Mouse (Mus musculus) left cerebral cortex, postnatal 36 days (tissue): Measurements from ENCODE around the gene Pth1r. TPM values are rescaled to one million over a fixed set of nuclear protein-coding genes. Genes with fewer than 3 reads are reported as not detected.

Experiments used
- DNase-seq, 2 experiments: peaks; one replicate each; pipeline ENCODE4 v3.0.0; 2021 to 2022; ENCODE audit warnings: low spot score in 2 of 2, mixed read lengths in 1 of 2
- intact Hi-C: fragments of 180-260 bp; cut with DNase I; formaldehyde crosslinking; loops from one replicate; pipeline ENCODE4 v1.15.1; 2025
- total RNA-seq, 2 experiments: library from RNA; stranded (reverse); gene quantifications; 2 replicates each; pipeline ENCODE4 v1.2.3; 2021

Gene Pth1r
- 1 to 10 TPM; 4.6 to 7.1 TPM for total RNA-seq

GRCm38 (mm10) chr9:110746961-110747360 is at the start of gene Pth1r:
TSS of gene Pth1r (minus strand) at chr9:110747145.
- no peak for DNase-seq
- intact Hi-C loops, result no loop called here

- intact Hi-C loops, result no loop called here
- DNase-seq, result no peak
These were observed 43.5 kb upstream of the Pth1r start for GRCm38 (mm10) chr9:110790462-110790861.

- intact Hi-C loops, result no loop called here
- no peak for DNase-seq
These were observed 41.2 kb upstream of the Pth1r start for GRCm38 (mm10) chr9:110788169-110788568.

- no peak for DNase-seq
- intact Hi-C loops, result loop anchor here (5.0 kb wide), 3 partner anchors 51 to 151 kb away; no protein-coding TSS in a partner anchor
These were observed 36.7 kb upstream of the Pth1r start for GRCm38 (mm10) chr9:110783611-110784010.

GRCm38 (mm10) chr9:110781731-110782130 is 34.8 kb upstream of the Pth1r start:
- DNase-seq, result peak; percentile 69
- intact Hi-C loops, result loop anchor here (1.0 to 5.0 kb wide), 5 partner anchors 49 to 371 kb away; no protein-coding TSS in a partner anchor

- DNase-seq, result peak; percentile 93
- intact Hi-C loops, result loop anchor here (1.0 to 5.0 kb wide), 5 partner anchors 49 to 370 kb away; no protein-coding TSS in a partner anchor
These were observed 34.3 kb upstream of the Pth1r start for GRCm38 (mm10) chr9:110781256-110781721.

GRCm38 (mm10) chr9:110779242-110779913 is 32.4 kb upstream of the Pth1r start:
- intact Hi-C loops, result no loop called here
- DNase-seq, result no peak

DNA sequence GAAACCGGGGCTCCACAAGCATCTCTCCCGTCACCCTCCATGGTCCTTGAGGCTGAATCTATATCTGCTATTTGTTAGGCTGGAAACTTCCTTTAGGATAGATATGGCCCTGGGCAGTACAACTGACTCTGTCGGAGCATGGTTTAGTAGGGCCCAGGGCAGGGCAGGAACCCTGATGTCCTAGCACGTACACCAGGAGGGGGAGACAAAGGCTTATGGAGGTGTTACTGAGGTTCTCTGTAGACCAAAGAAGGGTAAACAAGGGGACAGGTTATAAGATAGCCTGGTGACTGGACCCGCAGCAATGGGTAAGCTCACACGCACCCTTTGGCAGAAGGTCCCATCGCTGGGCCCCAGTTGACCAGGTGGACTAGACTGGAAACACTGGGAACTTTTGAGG is 31.6 kb upstream of the Pth1r start:
- no peak for DNase-seq
- intact Hi-C loops, result no loop called here

- intact Hi-C loops, result no loop called here
- DNase-seq, result no peak
These were observed 31.2 kb upstream of the Pth1r start for GRCm38 (mm10) chr9:110778100-110778499.

- no peak for DNase-seq
- intact Hi-C loops, result no loop called here
These were observed 28.5 kb upstream of the Pth1r start for GRCm38 (mm10) chr9:110775269-110776022.

DNA sequence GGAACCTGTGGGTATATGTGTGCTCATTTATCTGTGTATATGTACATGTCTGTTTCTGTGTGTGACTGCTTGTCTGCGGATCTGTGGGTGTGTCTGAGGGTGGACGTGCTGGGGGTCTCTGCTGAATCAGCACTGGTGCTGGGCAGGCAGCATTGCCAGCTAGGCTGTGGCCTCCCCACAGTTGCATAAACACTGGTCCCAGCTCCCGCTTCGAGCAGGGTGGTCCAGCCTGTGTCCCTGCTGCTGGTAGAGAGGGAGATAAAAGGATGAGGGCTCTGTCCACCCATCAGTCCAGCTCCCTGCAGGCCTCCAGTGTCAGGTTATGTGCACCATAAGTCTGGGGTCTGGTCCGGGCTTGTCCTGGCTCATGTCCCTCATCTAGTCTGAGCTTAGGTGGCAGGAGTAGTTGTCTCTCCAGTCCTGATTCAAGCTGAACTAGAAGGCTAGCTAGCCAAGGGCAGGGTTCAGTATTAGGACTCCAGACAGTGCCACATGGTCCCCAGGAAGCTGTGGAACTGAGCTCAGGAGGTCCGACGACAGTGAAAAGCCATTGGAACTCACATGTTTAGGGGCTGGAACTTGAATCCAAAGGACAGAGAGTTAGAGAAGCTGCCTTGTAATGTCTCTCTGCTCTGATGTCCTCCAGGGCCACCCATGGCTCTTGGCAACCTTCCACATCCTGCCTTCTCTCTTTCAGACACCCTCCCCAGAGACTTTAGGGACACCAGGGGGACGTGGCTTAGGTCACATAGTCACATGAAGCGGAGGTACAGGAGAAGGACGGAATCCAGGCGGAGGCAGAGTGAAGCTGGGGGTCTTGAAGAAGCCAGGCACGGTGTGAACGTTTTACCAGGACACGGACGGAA is 27.7 kb upstream of the Pth1r start:
- intact Hi-C loops, result no loop called here
- no peak for DNase-seq

DNA sequence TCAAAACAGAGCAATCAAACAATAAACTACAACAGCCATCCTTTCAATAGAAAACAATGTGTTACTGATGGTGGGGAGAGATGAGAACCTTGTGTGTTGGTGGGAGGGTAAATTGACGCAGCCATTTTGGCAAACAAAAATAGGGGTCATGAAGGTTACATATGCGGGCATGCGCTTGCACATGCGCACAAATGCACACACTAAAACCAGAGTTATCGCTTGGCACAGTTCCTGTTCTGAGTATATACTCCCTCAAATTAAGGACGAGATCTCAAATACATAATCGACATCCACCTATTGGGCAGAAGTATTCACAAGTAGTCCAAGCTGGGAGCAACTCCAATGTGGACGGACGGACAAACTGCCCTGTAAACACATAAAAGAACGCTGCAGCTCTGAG is 25.4 kb upstream of the Pth1r start:
- intact Hi-C loops, result no loop called here
- DNase-seq, result no peak

DNA sequence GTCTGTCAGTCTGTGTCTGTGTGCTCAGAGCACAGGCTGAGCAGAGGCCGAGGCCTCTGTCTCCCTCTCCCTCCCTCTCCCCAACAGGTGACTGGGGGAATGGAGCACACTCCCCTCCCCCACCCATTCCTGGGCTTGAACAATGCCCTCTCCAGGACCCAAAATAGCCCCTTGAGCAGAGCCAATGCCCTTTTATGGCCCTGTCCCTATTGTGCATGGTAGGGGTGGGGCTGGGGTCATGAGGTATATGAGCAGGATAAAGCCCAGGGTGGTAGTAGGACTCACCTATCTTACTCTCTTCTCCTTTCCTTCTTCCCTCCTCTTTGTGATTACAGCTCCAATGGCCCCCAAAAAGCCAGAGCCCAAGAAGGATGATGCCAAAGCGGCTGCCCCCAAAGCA is 16.5 kb upstream of the Pth1r start:
- no peak for DNase-seq
- intact Hi-C loops, result no loop called here

DNA sequence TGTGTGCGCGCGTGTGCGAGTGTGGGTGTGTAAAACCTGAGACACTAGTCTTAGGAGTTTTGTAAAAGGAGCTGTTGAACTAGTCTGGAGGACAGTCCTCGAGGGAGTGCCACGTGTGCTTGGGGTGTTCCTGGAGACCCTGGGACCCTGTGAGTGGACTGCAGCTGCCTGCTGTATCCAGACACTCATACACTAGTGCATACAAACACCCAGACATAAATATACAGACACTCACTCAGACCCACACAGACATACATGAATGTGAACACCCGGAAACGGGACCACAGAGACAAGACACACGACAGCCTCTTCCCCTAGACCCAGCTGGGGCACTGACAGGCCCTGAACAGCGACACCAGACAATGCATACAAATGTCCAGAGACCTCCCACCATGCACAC is 15.8 kb upstream of the Pth1r start:
- DNase-seq, result no peak
- intact Hi-C loops, result no loop called here

DNA sequence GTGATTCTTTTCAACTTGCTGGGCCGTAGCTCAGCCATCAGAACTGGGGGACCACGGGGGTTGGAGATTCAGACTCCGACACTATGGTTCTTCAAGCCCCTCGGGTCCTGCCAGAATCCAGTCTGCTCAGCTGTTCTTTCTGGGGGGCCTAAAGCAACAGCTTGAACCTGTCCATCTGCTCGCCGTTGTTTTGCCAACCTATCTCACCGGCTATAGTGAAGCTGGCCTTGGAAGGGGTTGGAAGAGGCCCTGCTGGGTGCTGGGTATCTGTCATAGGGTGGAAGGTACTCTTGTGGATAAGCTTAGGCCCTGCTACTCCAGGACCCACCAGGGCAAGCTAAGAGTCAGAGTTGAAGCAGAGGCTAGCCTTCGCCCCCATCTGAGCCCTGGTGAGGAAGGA is 13.9 kb upstream of the Pth1r start:
- DNase-seq, result no peak
- intact Hi-C loops, result no loop called here

- no peak for DNase-seq
These were observed 12.3 kb upstream of the Pth1r start for GRCm38 (mm10) chr9:110759265-110759664.

DNA sequence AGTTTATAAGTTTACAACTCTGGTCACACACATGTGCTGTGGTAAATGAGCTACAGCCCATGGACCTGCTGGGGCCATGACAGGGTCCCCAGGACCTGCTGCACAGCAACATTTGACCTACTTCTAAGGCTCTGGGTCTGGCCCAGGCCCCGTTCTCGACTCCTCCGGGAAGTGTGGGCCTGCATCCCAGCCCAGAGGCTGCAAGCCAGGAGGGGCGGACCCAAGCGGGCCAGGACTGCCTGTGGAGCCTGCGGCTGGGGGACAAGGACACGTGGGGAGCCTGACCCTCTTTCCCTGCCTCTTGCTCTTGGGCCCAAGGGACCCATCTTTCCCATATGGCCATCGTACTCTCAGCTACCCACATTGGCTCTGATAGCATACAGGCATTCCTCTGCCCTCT is 11.7 kb upstream of the Pth1r start:
- intact Hi-C loops, result loop anchor here (1.0 kb wide), 1 partner anchor 42 kb away; no protein-coding TSS in a partner anchor
- peak in 1 of 2 experiments; percentile 23 for DNase-seq

More at GRCm38 (mm10) chr9:110759265-110759664, 12.3 kb upstream of the Pth1r start:
- intact Hi-C loops, result loop anchor here (1.0 kb wide), 1 partner anchor 43 kb away; no protein-coding TSS in a partner anchor

GRCm38 (mm10) chr9:110757816-110758215 is 10.9 kb upstream of the Pth1r start:
- no peak for DNase-seq
- intact Hi-C loops, result no loop called here

DNA sequence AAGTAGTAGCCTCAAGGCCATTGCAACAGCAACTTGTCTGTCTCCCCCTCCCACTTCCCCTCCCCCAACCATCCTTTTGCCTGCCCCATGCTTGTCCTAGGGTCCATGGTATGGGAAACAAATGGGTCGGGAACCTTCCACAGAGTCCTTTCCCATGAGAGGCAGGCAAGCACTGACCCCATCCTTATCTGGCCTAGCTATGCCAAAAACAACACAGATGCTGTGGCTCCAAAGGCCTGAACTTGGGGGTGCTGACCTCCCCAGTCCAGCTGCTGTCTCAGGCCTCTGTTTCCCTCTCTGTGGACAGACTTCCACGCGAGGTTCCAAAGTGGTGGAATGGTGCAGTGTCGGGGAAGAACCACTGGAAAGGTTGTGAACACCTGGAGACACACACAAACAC is 6.8 kb upstream of the Pth1r start:
- intact Hi-C loops, result no loop called here
- DNase-seq, result no peak

DNA sequence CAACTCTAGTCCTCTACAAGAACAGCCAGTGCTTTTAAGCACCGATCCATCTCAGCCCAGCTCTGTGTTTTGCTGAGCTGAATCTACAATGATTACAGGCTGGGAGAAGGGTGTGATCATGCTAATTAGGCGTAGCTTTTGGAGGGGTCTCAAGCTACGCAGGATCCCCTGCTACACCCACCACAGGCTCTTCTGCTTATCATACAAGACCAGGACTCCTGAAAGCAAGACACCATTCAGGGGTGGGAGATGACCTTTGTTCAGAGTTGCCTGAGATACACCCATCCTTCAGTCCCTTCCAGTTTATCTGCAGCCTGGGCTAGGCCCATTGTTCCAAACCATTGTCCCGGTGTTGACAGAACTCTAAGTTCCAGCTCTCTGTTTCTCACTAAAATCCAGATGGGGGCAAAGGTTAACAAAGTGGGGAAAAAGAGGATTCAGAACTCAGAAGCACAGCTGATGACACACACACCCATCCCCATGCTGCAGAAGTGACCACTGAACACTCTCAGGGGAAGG is 6.0 kb upstream of the Pth1r start:
- intact Hi-C loops, result no loop called here
- DNase-seq, result no peak
